Mouse (Mus musculus): ENCODE results near the gene Spred2. TPM values are rescaled to one million over a fixed set of nuclear protein-coding genes. Genes with fewer than 3 reads are reported as not detected.

Gene Spred2
- polyA plus RNA-seq, 1 experiment = 5.9 TPM

GRCm38 (mm10) chr11:19976032-19976431, 51.9 kb downstream of the Spred2 start:
- H3K27ac ChIP-seq (ENCODE audit: insufficient read depth, low read depth, low read length) = no peak overlapping the region
- H3K4me1 ChIP-seq (ENCODE audit: control insufficient read depth, insufficient read depth, low read length) = peaks cover 34% of the 10 kb centered on the region
- TF ChIP-seq POLR2A (IDR thresholded peaks at IDR 0.05; ENCODE audit: borderline replicate concordance, low read depth, low read length) (no peak), CTCF (IDR thresholded peaks at IDR 0.05; ENCODE audit: low read depth, low read length) (no peak)
- H3K4me3 ChIP-seq (ENCODE audit: insufficient read depth, low read length) = no peak overlapping the region

GRCm38 (mm10) chr11:19977687-19978086, 53.5 kb downstream of the Spred2 start:
- no peak for TF ChIP-seq CTCF (IDR thresholded peaks at IDR 0.05; ENCODE audit: low read depth, low read length)
- TF ChIP-seq POLR2A (IDR thresholded peaks at IDR 0.05; ENCODE audit: borderline replicate concordance, low read depth, low read length) = no peak
- Histone ChIP-seq H3K4me1 (ENCODE audit: control insufficient read depth, insufficient read depth, low read length) (peaks cover 24% of the 10 kb centered on the region), H3K4me3 (ENCODE audit: insufficient read depth, low read length) (no peak overlapping the region), H3K27ac (ENCODE audit: insufficient read depth, low read depth, low read length) (no peak overlapping the region)

GRCm38 (mm10) chr11:19979338-19979737, 55.2 kb downstream of the Spred2 start:
- no peak for TF ChIP-seq POLR2A (IDR thresholded peaks at IDR 0.05; ENCODE audit: borderline replicate concordance, low read depth, low read length)
- TF ChIP-seq CTCF (IDR thresholded peaks at IDR 0.05; ENCODE audit: low read depth, low read length) = no peak
- Histone ChIP-seq H3K4me1 (ENCODE audit: control insufficient read depth, insufficient read depth, low read length) (peaks cover 19% of the 10 kb centered on the region), H3K4me3 (ENCODE audit: insufficient read depth, low read length) (peak overlapping the region; percentile 54), H3K27ac (ENCODE audit: insufficient read depth, low read depth, low read length) (peak overlapping the region; percentile 73)

GRCm38 (mm10) chr11:19982113-19982512, 57.9 kb downstream of the Spred2 start:
- no peak for TF ChIP-seq POLR2A (IDR thresholded peaks at IDR 0.05; ENCODE audit: borderline replicate concordance, low read depth, low read length)
- TF ChIP-seq CTCF (IDR thresholded peaks at IDR 0.05; ENCODE audit: low read depth, low read length) = no peak
- Histone ChIP-seq H3K4me1 (ENCODE audit: control insufficient read depth, insufficient read depth, low read length) (peaks cover 44% of the 10 kb centered on the region), H3K4me3 (ENCODE audit: insufficient read depth, low read length) (no peak overlapping the region), H3K27ac (ENCODE audit: insufficient read depth, low read depth, low read length) (no peak overlapping the region)

GRCm38 (mm10) chr11:19982779-19983178, 58.6 kb downstream of the Spred2 start:
- TF ChIP-seq CTCF (IDR thresholded peaks at IDR 0.05; ENCODE audit: low read depth, low read length) (no peak), POLR2A (IDR thresholded peaks at IDR 0.05; ENCODE audit: borderline replicate concordance, low read depth, low read length) (no peak)
- Histone ChIP-seq H3K4me1 (ENCODE audit: control insufficient read depth, insufficient read depth, low read length) (peaks cover 50% of the 10 kb centered on the region), H3K27ac (ENCODE audit: insufficient read depth, low read depth, low read length) (no peak overlapping the region), H3K4me3 (ENCODE audit: insufficient read depth, low read length) (no peak overlapping the region)

GRCm38 (mm10) chr11:19983298-19983697, 59.1 kb downstream of the Spred2 start:
- H3K4me3 ChIP-seq (ENCODE audit: insufficient read depth, low read length) = no peak overlapping the region
- no peak overlapping the region for H3K27ac ChIP-seq (ENCODE audit: insufficient read depth, low read depth, low read length)
- H3K4me1 ChIP-seq (ENCODE audit: control insufficient read depth, insufficient read depth, low read length) = peaks cover 48% of the 10 kb centered on the region
- TF ChIP-seq POLR2A (IDR thresholded peaks at IDR 0.05; ENCODE audit: borderline replicate concordance, low read depth, low read length) (no peak), CTCF (IDR thresholded peaks at IDR 0.05; ENCODE audit: low read depth, low read length) (no peak)

GRCm38 (mm10) chr11:19984029-19984428, 59.9 kb downstream of the Spred2 start:
- no peak overlapping the region for H3K27ac ChIP-seq (ENCODE audit: insufficient read depth, low read depth, low read length)
- no peak for TF ChIP-seq POLR2A (IDR thresholded peaks at IDR 0.05; ENCODE audit: borderline replicate concordance, low read depth, low read length)
- TF ChIP-seq CTCF (IDR thresholded peaks at IDR 0.05; ENCODE audit: low read depth, low read length) = no peak
- H3K4me1 ChIP-seq (ENCODE audit: control insufficient read depth, insufficient read depth, low read length) = peaks cover 44% of the 10 kb centered on the region
- no peak overlapping the region for H3K4me3 ChIP-seq (ENCODE audit: insufficient read depth, low read length)

- TF ChIP-seq CTCF (IDR thresholded peaks at IDR 0.05; ENCODE audit: low read depth, low read length) (no peak), POLR2A (IDR thresholded peaks at IDR 0.05; ENCODE audit: borderline replicate concordance, low read depth, low read length) (no peak)
- Histone ChIP-seq H3K4me3 (ENCODE audit: insufficient read depth, low read length) (no peak overlapping the region), H3K4me1 (ENCODE audit: control insufficient read depth, insufficient read depth, low read length) (peaks cover 45% of the 10 kb centered on the region), H3K27ac (ENCODE audit: insufficient read depth, low read depth, low read length) (no peak overlapping the region)
Observed at GRCm38 (mm10) chr11:19985283-19985854, 61.2 kb downstream of the Spred2 start.

GRCm38 (mm10) chr11:19986443-19986861, 62.3 kb downstream of the Spred2 start:
- Histone ChIP-seq H3K4me3 (ENCODE audit: insufficient read depth, low read length) (no peak overlapping the region), H3K4me1 (ENCODE audit: control insufficient read depth, insufficient read depth, low read length) (peaks cover 45% of the 10 kb centered on the region), H3K27ac (ENCODE audit: insufficient read depth, low read depth, low read length) (no peak overlapping the region)
- TF ChIP-seq POLR2A (IDR thresholded peaks at IDR 0.05; ENCODE audit: borderline replicate concordance, low read depth, low read length) (no peak), CTCF (IDR thresholded peaks at IDR 0.05; ENCODE audit: low read depth, low read length) (no peak)

- Histone ChIP-seq H3K4me1 (ENCODE audit: control insufficient read depth, insufficient read depth, low read length) (peaks cover 49% of the 10 kb centered on the region), H3K27ac (ENCODE audit: insufficient read depth, low read depth, low read length) (no peak overlapping the region), H3K4me3 (ENCODE audit: insufficient read depth, low read length) (no peak overlapping the region)
Observed at GRCm38 (mm10) chr11:19986871-19987755, 62.9 kb downstream of the Spred2 start.

More at GRCm38 (mm10) chr11:19986871-19987755, 62.9 kb downstream of the Spred2 start:
- no peak for TF ChIP-seq CTCF (IDR thresholded peaks at IDR 0.05; ENCODE audit: low read depth, low read length)
- no peak for TF ChIP-seq POLR2A (IDR thresholded peaks at IDR 0.05; ENCODE audit: borderline replicate concordance, low read depth, low read length)
